Mouse (Mus musculus) frontal cortex, postnatal 25 days (tissue): ENCODE results near the gene Gm10065.
"Not testable (repeated sequence)": the region's sequence is repeated elsewhere in the genome, so short reads cannot be mapped to it uniquely, and the experiment has no call there.

Experiments
- DNase-seq, 2 experiments: peaks; one replicate each; pipeline ENCODE4 v3.0.0; 2022; ENCODE audit warnings: low spot score in 2 of 2

Gm10065 gene

DNA sequence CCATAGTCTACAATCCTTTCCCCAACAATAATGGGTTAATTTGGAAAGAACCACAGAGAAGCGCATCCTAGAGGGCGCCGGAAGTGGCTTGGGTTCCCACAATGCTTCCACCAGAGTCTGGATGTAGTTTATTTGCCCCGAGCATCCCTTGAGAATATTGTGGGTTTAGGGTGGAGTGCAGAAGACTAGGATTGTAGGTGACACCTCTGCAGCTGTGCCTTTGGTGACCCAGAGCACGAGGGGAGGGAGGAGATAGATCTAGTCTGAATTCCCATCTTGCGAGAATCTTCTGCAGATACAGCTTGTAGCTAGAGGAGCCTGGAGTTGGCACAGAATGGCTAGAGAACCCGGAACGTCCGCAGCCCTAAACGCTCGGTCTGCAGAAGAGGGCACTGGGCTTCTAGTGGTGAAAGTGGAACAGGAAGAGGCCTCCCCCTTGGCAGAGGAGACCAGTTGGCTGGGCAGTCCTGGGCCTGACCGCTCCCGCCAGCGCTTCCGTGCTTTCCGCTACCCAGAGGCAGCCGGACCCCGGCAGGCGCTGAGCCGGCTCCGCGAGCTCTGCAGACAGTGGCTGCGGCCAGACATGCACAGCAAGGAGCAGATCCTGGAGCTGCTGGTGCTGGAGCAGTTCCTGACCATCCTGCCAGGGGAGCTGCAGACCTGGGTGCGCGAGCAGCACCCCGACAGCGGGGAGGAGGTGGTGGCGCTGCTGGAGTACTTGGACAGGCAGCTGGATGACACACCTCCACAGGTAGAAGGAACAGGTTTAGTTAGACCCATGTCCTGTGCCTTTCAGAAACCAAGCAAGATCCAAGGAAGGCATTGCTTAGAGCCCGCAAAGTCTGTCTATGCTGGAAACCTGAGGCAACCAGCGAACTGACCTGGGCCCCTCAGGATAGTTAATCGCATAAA is at the start of gene Gm10065, which contains the start of gene Zkscan4:
TSS of gene Gm10065 (minus strand) at position 683 of the 912 bp plus-strand sequence.
TSS of gene Zkscan4 (plus strand) at position 149 of the 912 bp plus-strand sequence.
- DNase-seq: peak; percentile 61 to 67

DNA sequence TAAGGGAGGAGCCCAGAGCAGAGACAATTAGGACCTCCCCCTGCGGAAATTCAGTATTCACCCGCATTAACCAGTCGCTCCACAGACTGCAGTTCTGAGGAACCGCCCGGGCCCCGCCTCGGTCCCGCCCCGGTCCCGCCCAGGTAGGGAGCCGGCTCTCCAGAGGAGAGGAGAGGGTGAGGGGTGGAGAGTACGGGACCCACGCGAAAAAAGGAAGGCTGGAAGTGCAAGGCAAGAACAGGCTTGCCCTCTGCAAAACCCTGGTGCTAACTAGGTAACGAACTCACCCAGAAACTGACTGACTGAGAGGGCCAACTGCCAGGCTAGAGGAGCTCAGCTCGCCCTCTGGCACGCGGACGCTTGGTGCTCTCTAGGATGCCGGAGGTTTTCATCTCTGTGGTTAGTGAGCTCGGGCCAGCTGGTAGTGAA is 27.0 kb upstream of the Gm10065 start:
- DNase-seq: peak; percentile 36 to 62

DNA sequence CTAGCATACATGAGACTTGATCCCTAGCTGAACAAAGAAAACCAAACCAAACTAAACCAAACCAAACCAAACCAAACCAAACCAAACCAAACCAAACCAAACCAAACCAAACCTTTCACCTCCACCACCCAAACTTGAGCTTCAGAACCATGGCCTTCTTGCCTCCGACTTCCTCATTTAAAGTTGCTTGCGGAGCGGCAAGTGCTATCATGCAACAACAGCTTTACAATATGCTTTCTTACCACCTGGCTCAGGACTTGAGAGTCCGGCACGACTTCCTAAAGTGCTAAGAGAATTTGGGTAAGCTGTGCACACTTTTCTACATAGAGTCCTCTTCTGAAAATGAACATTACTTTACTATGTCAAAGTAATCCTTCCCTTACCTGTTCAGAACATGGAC is 23.1 kb upstream of the Gm10065 start:
- DNase-seq: no peak

DNA sequence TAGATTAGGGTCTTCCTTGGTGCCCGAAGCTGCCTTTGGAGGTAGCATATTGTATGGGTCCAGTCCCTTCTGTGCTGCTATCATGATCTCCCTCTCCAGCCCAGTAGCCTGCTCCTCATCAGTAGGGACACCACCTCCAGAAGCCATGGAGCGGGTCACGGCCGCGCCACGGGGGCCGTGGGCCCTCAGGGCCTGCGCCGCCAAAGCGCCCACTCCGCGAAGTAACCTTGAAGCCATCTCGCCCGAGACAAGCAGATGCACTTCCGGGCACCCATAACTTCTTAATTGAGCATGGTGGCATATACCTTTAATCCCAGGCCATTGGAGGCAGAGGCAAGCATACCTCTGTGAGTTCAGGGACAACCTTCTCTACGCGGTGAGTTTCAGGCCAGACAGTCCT is 21.9 kb upstream of the Gm10065 start, which contains the start of gene Gm11273:
TSS of gene Gm11273 (minus strand) at position 237 of the 400 bp plus-strand sequence.
- DNase-seq: not testable (repeated sequence)

DNA sequence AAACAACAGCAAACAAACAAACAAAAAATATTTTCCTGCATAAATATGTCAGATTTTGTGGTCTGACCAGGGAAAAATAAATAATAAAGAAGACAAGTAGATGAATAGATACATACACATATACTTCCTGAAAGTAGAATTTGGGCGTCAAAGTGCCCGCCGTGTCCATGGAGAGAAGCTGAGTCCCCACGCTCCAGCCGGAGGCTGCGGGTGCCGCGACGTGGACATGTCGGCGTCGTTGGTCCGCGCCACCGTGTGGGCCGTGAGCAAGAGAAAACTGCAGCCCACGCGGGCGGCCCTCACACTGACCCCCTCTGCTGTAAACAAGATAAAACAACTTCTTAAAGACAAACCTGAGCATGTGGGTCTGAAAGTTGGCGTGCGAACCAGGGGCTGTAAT is 15.8 kb upstream of the Gm10065 start, which contains the start of gene AK157302:
TSS of gene AK157302 (plus strand) at position 144 of the 400 bp plus-strand sequence.
- no peak for DNase-seq

DNA sequence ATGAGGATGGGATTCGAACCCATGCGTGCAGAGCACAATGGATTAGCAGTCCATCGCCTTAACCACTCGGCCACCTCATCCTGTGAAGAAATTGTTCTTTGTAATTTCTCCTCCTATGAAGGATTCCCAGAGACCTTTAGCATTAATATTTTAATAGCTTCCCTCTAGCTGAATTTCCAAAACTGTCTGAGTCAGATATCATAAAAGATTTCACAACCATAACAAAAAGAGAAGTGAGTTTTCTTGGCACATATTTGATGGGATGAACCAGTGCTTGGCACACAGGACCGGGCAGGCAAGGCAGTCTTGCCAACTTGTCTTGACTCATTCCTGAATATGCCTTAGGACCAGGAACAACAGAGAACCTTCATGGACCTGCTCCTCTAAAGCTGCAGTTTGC is 13.6 kb upstream of the Gm10065 start:
- DNase-seq: no peak

GRCm38 (mm10) chr13:21486881-21487280 is 7.6 kb upstream of the Gm10065 start:
- DNase-seq: no peak

- no peak for DNase-seq
These were observed 6.8 kb downstream of the Gm10065 start for GRCm38 (mm10) chr13:21472427-21472826.

GRCm38 (mm10) chr13:21469097-21469496 is 10.1 kb downstream of the Gm10065 start:
- no peak for DNase-seq

DNA sequence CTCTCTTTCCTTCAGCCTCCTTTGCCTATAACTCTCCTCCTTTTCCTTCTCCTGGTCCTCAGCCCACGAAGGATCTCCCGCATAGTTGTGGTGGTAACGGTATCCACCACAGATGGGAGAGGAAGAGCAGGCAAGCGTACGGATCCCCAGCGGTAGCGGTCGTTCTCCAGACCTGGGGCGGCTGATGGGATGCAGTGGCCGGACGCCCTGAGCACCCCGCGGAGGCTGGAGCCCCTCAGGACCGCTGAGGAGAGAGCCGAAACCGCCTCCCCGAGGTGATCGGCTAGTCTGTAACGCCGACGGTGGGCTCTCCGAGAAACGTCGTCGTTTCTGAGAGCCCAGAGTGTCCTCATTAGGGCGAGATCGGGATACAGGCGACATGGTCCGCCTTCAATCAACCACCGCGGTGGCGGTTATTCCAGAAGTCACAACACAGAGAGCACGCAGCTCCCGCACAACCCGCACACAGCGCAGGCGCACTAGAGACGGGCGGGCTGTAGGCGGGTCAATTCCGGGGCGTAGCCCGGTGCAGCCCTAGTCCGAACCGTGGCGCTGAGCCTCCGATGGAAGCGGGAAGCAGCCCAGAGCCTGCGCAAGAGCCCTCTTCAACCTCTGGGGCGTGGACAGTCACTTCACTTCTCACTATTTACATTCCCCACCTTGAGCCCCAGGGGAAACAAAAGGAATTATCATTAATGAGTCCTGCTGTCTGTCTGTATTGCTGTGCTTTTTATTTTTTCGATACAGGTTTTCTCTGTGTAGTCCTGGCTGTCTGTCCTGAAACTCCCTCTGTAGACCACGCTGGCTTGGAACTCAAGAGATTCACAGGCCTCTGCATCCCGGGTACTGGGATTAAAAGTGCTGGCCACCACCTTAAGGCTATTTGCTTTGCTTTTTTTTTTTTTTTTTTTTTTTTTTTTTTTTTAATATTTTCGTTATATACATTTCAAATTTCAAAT is 10.9 kb downstream of the Gm10065 start, which contains the start of gene Nkapl:
TSS of gene Nkapl (minus strand) at position 449 of the 959 bp plus-strand sequence.
- DNase-seq: peak; percentile 51 to 57

DNA sequence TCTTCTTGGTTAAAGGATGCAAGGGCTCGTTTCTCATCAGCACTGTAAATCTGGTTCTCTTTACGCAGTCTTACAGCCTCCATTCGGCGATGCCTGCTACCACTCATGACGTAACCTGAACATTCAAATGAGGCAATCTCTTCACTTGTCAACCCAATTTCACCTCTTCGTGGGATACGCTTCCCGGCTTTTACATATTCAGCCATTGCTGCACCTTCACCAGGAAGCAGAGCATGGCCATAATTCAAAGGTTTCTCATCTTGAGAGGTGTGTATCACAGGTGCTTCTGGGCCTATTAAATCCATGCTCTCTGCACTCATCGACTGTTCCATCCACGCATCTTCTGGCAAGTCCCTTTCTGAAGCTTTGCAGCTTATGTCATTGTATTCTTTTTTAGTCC is 11.9 kb downstream of the Gm10065 start:
- DNase-seq: no peak

GRCm38 (mm10) chr13:21462516-21462915 is 16.7 kb downstream of the Gm10065 start:
- not testable (repeated sequence) for DNase-seq

DNA sequence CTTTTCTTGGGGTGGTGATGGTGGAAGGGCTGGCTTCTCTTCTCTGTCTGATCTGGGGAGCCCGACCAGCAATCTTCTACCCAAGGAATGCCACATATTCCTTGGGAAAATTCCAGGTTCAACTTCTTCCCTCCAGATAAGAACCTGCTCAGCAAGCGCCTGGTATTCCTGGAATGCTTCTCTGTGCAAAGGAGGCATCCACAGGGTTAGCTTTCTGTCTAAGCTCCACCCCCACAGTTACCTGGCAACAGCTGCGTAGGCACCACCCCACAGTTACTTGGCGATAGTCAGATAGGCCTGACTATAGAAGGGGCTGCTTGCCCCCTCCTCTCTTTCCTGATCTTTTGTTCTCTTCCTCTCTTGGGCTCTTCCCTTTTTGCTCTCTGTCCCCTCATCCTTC is 22.9 kb downstream of the Gm10065 start:
- DNase-seq: no peak

DNA sequence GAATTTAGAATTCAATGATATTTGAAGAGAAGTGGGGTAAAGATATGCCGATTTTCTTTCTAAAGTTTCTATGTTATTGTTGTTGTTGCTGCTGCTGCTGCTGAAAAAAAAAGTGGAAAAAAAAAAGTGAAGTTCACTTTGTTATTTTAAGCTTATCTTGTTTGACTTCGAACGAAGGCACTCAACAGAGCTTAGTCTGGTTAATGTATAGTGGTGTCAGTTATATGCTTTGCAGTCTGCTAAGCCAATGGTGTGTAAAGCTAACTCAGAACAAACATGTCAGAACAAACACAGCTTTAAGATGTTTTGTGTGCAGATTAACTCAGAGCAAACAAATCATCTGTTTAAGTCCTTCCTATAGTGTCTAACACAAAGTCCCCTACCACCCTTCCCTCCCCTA is 25.1 kb downstream of the Gm10065 start:
- DNase-seq: no peak

DNA sequence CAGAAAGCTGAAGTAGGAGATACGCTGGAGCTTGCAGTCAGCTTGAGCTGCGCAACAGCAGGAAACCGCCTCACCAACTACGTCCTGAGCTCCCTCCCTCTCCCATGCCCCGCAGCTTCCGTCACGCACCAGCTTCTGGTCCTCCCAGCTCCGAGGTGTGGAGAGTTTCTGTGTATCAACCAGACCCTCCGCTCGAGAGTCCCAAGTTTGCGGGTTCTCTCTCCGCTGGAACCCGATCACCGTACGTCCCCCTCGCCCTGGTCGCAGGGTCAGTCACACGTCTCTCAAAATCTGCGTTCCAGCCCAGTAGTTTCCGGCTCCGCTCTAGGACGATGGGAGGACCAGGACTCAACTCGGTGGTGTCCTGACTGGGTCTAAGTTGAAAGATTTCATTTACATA is 25.8 kb downstream of the Gm10065 start, which contains the start of gene Zscan26:
TSS of gene Zscan26 (minus strand) at position 282 of the 400 bp plus-strand sequence.
- DNase-seq: peak; percentile 72 to 81

GRCm38 (mm10) chr13:21453042-21453441 is 26.2 kb downstream of the Gm10065 start:
- DNase-seq: no peak

GRCm38 (mm10) chr13:21447856-21448614 is 31.2 kb downstream of the Gm10065 start:
- no peak for DNase-seq

DNA sequence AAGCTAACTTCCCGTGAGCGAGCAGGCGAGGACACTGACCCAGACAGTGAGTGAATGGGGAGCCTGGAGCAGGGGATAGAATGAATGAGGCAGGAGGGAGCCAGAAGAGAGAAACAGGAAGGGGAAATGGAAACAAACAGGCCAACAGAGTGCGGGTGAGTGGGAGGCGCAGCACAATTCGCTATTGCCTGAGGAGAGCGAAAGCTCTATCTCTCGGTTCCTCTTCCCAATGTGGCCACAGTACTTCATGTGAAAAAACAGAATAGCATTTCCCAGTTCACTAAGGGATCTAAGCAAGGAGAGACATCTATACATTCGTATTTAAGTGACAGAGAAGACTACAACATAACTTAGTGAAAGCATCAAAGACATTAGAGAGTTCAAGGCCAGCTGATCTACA is 32.4 kb downstream of the Gm10065 start:
- no peak for DNase-seq

- no peak for DNase-seq
These were observed 38.1 kb downstream of the Gm10065 start for GRCm38 (mm10) chr13:21441207-21441572.

DNA sequence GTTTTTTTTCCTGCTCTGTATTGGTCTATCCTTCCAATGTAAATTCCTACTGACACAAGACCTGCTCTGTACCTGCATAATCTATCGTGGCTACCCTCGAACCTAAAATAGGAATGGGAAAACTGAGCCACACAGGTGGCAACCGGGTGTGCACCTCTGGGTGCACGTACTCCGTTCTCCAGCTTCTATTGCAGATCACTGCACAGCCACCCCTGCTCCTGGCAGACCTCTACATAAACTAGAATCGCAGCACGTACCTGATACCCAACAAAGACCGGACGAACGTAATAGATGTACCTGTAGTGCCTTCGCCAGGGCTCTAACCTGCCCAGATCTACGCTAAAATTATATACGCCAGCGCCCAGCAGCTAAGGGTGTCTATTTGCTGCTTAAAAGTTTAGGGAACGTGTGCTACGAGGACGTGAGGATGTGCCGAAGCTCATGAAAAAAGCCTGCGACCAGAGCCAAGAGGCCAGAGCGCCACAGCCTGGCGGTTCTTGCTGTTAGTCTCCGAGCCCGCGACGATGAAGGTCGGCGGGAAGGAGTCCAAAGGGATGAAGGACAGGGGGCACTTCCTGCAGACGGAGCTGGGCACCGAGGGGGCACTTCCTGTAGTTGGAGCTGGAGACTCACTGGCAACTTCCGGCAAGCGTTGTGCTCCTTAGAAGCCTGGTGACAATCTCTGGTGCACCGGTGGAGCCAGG is 38.6 kb downstream of the Gm10065 start, which contains the start of gene Pgbd1:
TSS of gene Pgbd1 (minus strand) at position 556 of the 704 bp plus-strand sequence.
- DNase-seq: peak; percentile 39 to 64
